Mouse (Mus musculus) adrenal gland, adult 8-10 months (tissue): ENCODE data around the gene Faf2. TPM values are rescaled to one million over a fixed set of nuclear protein-coding genes. Genes with fewer than 3 reads are reported as not detected.
A peak's percentile ranks its signal among the peaks of the same experiment; 100 is the strongest.
"Not testable (repeated sequence)": the region's sequence is repeated elsewhere in the genome, so short reads cannot be mapped to it uniquely, and the experiment has no call there.

Experiments used
- DNase-seq: peaks from one replicate; pipeline ENCODE4 v3.0.0; 2022
- total RNA-seq, 4 experiments: library from RNA; stranded (reverse); gene quantifications; 2 replicates each; pipeline ENCODE4 v1.2.4; 2022

Faf2 gene
- total RNA-seq, 4 experiments from 2014 or later, result 77.1 to 94.3 (median 86.7) TPM

- no peak for DNase-seq
Measured at GRCm38 (mm10) chr13:54607204-54607603, 14.4 kb upstream of the Faf2 start.

- no peak for DNase-seq
Measured at GRCm38 (mm10) chr13:54608002-54608401, 13.6 kb upstream of the Faf2 start.

GRCm38 (mm10) chr13:54608666-54609065, 12.9 kb upstream of the Faf2 start:
- no peak for DNase-seq

GRCm38 (mm10) chr13:54609301-54609700, 12.3 kb upstream of the Faf2 start:
- no peak for DNase-seq

DNA sequence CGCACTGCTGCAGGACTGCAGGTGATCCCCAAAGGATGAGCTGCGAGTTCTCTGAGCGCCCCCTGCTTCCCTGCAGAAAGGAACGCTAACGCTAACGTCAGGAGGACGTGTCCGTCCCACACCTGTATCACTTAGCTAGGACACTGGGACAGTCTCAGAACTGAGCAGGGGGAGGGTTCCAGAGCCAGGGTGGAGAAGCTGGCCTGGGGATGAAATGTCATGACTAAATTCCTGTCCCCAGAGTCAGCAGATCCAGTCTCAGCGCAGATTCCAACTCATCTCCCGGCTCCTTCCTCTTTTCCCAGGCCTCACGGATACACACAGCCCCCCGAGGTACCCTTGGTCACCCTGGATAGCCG, 11.0 kb upstream of the Faf2 start:
- no peak for DNase-seq

GRCm38 (mm10) chr13:54610972-54611754, 10.4 kb upstream of the Faf2 start, which contains the start of gene Cltb:
Gene Cltb, minus strand, starts transcription at chr13:54611344.
- peak; percentile 79 for DNase-seq

DNA sequence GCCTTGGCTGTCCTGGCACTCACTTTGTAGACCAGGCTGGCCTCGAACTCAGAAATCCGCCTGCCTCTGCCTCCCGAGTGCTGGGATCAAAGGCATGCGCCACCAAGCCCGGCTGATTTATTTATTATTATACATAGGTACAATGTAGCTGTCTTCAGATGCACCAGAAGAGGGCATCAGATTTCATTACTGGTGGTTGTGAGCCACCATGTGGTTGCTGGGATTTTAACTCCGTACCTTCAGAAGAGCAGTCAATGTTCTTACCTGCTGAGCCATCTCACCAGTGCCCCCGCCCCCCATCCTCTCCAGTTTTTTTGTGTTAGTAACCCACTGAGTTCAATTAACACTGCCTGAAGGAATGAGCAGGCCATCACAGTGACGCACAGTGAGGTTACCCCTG, 8.4 kb upstream of the Faf2 start:
- not testable (repeated sequence) for DNase-seq

DNA sequence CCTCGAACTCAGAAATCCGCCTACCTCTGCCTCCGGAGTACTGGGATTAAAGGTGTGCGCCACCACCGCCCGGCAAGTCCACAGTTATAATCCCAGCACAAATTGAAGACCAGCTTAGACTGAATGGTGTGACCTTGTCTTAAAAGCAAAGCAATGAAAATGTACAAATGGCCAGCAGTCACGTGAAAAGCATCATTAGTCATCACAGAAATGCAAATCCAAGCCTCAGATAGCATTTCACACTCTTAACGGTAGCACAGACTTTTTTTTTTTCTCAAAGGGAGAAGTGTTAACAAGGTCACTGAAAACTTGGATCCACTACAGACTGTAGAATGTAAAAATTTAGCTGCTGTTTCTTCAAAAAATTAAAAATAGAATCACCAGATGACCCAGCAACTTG, 5.3 kb upstream of the Faf2 start:
- DNase-seq, result no peak

- DNase-seq, result no peak
Measured at GRCm38 (mm10) chr13:54616998-54617397, 4.6 kb upstream of the Faf2 start.

DNA sequence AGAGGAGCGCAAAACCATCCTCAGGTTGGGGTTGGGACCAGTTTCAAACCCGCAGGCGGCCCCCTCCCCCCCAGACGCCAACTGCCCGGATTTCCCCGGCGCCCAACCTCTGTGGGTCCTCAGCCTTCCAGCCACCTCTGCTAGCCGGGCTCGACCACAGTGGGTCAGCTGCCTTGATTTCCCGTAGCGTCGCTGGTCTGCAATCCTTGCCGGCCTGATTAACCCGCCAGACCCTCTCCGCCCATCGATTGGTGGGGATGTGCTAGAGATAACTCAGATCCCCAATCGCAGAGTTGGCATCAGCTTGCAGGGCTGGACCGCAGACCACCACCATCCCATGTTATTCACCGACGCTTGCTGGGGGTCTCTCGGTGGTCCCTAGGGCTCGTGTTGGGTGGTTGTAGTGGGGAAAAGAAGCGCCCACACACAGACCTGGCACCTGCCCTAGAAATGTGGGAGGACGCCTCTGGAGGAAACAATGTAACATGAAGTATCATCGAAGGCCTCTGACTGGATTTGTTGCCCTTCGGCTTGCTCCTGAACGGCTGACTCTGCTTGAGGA, 457 bp downstream of the Faf2 start:
- DNase-seq, result no peak

GRCm38 (mm10) chr13:54629128-54629527, 7.5 kb downstream of the Faf2 start:
- DNase-seq, result no peak

DNA sequence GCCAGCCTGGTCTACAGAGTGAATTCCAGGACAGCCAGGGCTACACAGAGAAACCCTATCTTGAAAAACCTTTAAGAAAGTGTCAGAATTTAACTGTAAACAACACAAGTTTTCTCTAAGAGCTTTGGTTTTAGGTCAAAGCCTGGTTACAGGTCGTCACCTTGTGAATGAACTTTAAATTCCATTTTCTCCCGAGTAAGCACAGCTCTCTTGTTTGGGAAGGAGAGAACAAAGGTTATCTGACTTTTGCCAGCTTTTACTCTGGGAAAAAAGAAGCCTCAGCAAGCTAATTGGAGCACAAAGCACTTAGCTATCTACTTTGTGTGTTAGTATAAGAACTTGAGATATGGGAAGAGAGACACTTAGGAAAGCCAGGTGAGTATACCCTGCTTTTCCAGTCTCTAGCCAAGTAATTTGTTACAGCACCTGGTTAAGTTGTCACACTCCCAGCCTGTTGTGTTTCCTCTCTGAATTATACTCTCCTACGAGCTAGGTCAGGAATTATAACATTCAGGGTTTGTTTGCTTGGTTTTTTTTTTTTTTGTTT, 11.2 kb downstream of the Faf2 start:
- DNase-seq, result no peak

DNA sequence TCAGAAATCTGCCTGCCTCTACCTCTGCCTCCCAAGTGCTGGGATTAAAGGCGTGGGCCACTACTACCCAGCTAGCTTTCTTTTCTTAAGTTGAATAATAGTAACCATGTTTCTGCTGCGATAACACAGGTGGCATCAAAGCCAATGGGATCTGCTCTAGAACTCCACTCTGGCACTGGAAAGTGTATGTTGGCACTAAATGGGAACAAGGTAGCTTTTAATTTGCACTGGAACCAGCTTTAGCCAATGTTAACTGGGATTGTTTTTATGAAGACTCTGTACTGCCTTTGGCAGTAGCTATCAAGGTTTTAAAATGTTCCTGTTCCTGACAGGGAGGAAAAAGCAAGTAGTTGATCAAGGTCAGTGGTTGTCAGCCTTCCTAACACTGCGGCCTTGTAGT, 13.4 kb downstream of the Faf2 start:
- no peak for DNase-seq

- no peak for DNase-seq
Measured at GRCm38 (mm10) chr13:54650461-54650860, 28.9 kb downstream of the Faf2 start.

GRCm38 (mm10) chr13:54660877-54661276, 39.3 kb downstream of the Faf2 start:
- DNase-seq, result no peak

- no peak for DNase-seq
Measured at GRCm38 (mm10) chr13:54661358-54661757, 39.8 kb downstream of the Faf2 start.

DNA sequence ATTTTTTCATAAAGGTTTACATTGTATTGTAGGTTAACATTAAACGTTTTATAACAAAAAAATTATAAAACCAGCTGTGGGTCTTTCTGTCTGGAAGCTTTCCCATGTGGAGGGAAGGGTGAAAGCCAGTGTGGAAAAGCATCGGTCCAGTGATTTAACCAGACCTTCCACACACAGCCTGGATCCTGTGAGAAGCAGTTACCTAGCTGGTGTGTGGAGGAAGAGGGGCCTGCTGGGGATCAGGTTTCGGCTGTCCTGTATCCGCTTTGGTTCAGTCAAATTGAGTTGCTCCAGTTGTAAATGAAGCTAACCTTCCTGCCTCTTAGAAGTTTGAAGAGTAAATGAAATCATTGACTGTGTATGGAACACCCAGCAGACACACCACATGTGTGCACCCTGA, 42.4 kb downstream of the Faf2 start:
- DNase-seq, result no peak

- peak; percentile 47 for DNase-seq
Measured at GRCm38 (mm10) chr13:54664509-54664908, 42.9 kb downstream of the Faf2 start.

GRCm38 (mm10) chr13:54665062-54665461, 43.5 kb downstream of the Faf2 start:
- no peak for DNase-seq

GRCm38 (mm10) chr13:54670491-54670890, 48.9 kb downstream of the Faf2 start:
- no peak for DNase-seq

DNA sequence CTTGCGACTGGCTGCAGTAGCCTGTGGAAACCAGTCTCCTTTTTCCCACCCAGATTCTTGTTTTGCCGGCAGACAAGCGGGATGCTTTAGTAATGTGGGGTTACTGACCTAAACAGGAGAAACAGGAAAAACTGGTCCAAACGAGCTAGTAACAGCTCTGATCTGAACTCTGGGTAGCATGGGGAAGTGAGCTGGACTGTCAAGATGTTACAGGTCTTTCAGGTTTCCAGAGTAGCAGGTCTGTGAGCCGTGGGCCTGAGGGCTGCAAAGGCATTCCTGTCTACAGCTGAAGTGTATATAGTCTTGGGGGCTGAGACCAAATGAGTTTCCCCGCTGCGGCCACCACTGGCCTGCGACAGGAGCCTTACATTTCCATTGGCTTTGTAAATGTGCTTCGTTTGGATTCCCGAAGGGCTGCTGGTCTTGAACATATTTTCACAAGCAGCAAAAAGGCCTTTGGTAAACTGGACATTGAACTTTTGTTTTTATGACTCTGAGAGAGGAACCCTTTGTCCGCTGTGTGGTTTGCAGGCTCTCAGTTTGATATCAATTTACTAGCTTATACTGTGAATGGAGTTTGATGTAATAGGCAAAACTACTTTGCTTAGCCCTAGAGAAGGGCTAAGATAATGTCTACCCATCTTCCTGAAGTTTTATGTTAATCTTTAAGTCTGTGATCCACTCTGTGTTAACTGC, 54.5 kb downstream of the Faf2 start:
- no peak for DNase-seq

DNA sequence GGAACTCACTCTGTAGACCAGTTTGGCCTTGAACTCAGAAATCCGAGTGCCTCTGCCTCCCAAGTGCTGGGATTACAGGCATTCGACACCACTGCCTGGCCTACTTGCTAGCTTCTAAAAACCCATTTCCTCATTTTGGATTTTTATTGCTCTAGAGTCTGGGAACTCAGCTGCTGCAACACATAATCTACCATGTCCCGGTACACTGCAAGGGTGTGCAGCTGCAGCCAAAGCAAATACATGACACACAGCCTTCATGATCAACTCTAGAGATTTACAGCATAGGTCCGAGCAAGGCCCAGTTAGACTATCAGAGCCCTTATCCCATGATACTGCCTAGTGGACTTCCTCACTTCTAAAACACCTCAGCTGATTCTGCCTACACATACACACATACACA, 56.7 kb downstream of the Faf2 start:
- no peak for DNase-seq

DNA sequence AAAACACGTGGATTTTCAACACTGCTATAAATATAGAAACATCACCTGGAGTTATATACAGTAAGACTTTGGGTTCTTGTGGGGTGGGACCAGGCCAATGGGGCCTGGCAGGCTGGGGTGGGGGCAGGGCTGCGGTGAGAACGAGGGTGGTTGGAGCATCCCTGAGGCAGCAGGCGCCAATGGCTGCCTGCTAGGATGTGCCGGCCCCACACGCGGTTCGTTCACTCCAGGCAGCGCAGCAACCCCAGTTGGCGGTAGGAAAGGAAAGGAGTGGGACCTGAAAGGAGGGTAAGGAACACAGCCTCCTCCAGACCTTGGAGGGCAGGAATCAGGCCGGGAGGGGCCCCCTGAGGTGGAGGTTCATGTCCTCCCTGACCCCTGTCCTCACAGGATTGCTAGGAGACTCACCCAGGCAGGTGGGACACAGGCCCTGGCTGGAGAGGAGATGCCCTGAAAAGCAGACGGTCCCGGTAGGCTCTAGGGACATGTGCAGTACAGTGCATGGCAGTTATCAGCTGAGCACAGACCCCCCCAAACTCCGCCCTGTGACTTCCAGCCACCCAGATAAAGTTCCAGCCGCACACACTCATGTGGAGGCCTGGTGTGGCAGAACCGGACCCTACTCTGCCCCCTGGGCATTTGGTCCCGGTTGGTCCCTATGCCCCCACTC, 58.7 kb downstream of the Faf2 start:
- DNase-seq, result no peak
